Mouse (Mus musculus) midbrain, embryonic 15.5 days (tissue): ENCODE measurements around the gene Cpeb1. TPM values are rescaled to one million over a fixed set of nuclear protein-coding genes. Genes with fewer than 3 reads are reported as not detected.
"Not testable (repeated sequence)": the region's sequence is repeated elsewhere in the genome, so short reads cannot be mapped to it uniquely, and the experiment has no call there.

Experiments
- ATAC-seq: fragments of 200-750 bp; cut with Nextera tagmentation; replicated peaks from 2 replicates; pipeline ENCODE4 v1.8.0; 2017; ENCODE audit warnings: moderate TSS enrichment
- H3K27ac ChIP-seq: fragments of 300-500 bp; sonication (generic); 2 replicates; pipeline ENCODE4 v1.5.1; 2015; ENCODE audit warnings: mild to moderate bottlenecking, inconsistent platforms
- H3K27me3 ChIP-seq: fragments of 300-500 bp; sonication (generic); replicated peaks from 2 replicates; pipeline ENCODE4 v1.6.1; 2015; ENCODE audit warnings: inconsistent platforms
- H3K36me3 ChIP-seq: fragments of 300-500 bp; sonication (generic); replicated peaks from 2 replicates; pipeline ENCODE4 v1.6.1; 2015; ENCODE audit warnings: inconsistent platforms
- H3K4me1 ChIP-seq: fragments of 300-500 bp; sonication (generic); 2 replicates; pipeline ENCODE4 v1.6.1; 2015; ENCODE audit warnings: inconsistent platforms
- H3K4me2 ChIP-seq: fragments of 300-500 bp; sonication (generic); 2 replicates; pipeline ENCODE4 v1.6.1; 2015; ENCODE audit warnings: inconsistent platforms, mild to moderate bottlenecking, moderate library complexity
- H3K4me3 ChIP-seq: fragments of 300-500 bp; sonication (generic); 2 replicates; pipeline ENCODE4 v1.5.1; 2015; ENCODE audit warnings: mild to moderate bottlenecking, inconsistent platforms
- H3K9ac ChIP-seq: fragments of 300-500 bp; sonication (generic); 2 replicates; pipeline ENCODE4 v1.6.1; 2015; ENCODE audit warnings: mild to moderate bottlenecking, inconsistent platforms
- H3K9me3 ChIP-seq: fragments of 300-500 bp; sonication (generic); 2 replicates; pipeline ENCODE4 v1.6.1; 2016; ENCODE audit warnings: inconsistent platforms
- WGBS: fragments of 180-500 bp; shearing (Covaris S2); methylation state at CpG from one replicate; pipeline ENCODE4 v1.1.7; 2015; ENCODE audit warnings: mixed read lengths; 5-methylcytosine and 5-hydroxymethylcytosine counted together
- polyA plus RNA-seq: library from polyadenylated mRNA; unstranded; fragments of >200 nt; fragmentation: Nextera tagmentation; extraction: Ambion mirVana; gene quantifications from 2 replicates; pipeline ENCODE4 v1.2.1, GENCODE M21; 2015

Cpeb1 gene
- polyA plus RNA-seq = 4.0 and 5.1 TPM in 2 replicates

- under 1% methylated on average over 28 of the region's 28 CpGs for WGBS
- H3K4me1 ChIP-seq = peaks cover 27% of the 10 kb centered on the region
- no peaks in the 10 kb centered on the region for H3K9me3 ChIP-seq
- peak; percentile 76 for ATAC-seq
- H3K27me3 ChIP-seq = peaks cover 56% of the 10 kb centered on the region
- H3K4me3 ChIP-seq = peak within 1 kb of the TSS; percentile 50
- H3K9ac ChIP-seq = peak within 1 kb of the TSS; percentile 46
- peak within 1 kb of the TSS; percentile 96 for H3K4me2 ChIP-seq
- H3K27ac ChIP-seq = no peak within 1 kb of the TSS
- peaks cover 2% of the 10 kb centered on the region; the same call in 1 of the 2 replicates for H3K36me3 ChIP-seq
Observed at GRCm38 (mm10) chr7:81455155-81455651, at the start of gene Cpeb1. TSS of gene Cpeb1 (minus strand) at chr7:81455465.

GRCm38 (mm10) chr7:81501050-81501449, 45.8 kb upstream of the Cpeb1 start:
- no peak for ATAC-seq
- no peaks in the 10 kb centered on the region for H3K36me3 ChIP-seq
- no peak overlapping the region for H3K27ac ChIP-seq
- H3K9me3 ChIP-seq = no peaks in the 10 kb centered on the region
- no peaks in the 10 kb centered on the region for H3K4me1 ChIP-seq
- H3K9ac ChIP-seq = no peak overlapping the region
- WGBS = 91% methylated on average over 2 of the region's 2 CpGs
- no peak overlapping the region for H3K4me2 ChIP-seq
- no peak overlapping the region for H3K4me3 ChIP-seq
- H3K27me3 ChIP-seq = no peaks in the 10 kb centered on the region

GRCm38 (mm10) chr7:81498181-81498580, 42.9 kb upstream of the Cpeb1 start, which contains the start of gene BC048679:
TSS of gene BC048679 (minus strand) at chr7:81498281.
- no peak within 1 kb of the TSS for H3K4me2 ChIP-seq
- H3K27ac ChIP-seq = no peak within 1 kb of the TSS
- no peaks in the 10 kb centered on the region for H3K27me3 ChIP-seq
- no peak within 1 kb of the TSS for H3K4me3 ChIP-seq
- H3K36me3 ChIP-seq = no peaks in the 10 kb centered on the region
- no peak within 1 kb of the TSS for H3K9ac ChIP-seq
- H3K4me1 ChIP-seq = peaks cover 5% of the 10 kb centered on the region
- no peak for ATAC-seq
- WGBS = 73% methylated on average over 7 of the region's 7 CpGs
- H3K9me3 ChIP-seq = no peaks in the 10 kb centered on the region

- ATAC-seq = no peak
- Histone ChIP-seq H3K36me3 (no peaks in the 10 kb centered on the region), H3K27me3 (no peaks in the 10 kb centered on the region), H3K9ac (no peak overlapping the region), H3K9me3 (no peaks in the 10 kb centered on the region), H3K27ac (no peak overlapping the region), H3K4me1 (peaks cover 12% of the 10 kb centered on the region), H3K4me2 (no peak overlapping the region), H3K4me3 (no peak overlapping the region)
- WGBS = 15% methylated on average over 6 of the region's 6 CpGs
Observed at GRCm38 (mm10) chr7:81497171-81497570, 41.9 kb upstream of the Cpeb1 start.

GRCm38 (mm10) chr7:81493331-81494021, 38.2 kb upstream of the Cpeb1 start, which contains the start of gene Ap3b2:
TSS of gene Ap3b2 (minus strand) at chr7:81493925.
- Histone ChIP-seq H3K9me3 (no peaks in the 10 kb centered on the region), H3K4me1 (peaks cover 36% of the 10 kb centered on the region), H3K27ac (peak within 1 kb of the TSS; percentile 98), H3K36me3 (no peaks in the 10 kb centered on the region), H3K9ac (peak within 1 kb of the TSS; percentile 97), H3K27me3 (no peaks in the 10 kb centered on the region), H3K4me2 (peak within 1 kb of the TSS; percentile 71), H3K4me3 (peak within 1 kb of the TSS; percentile 72)
- under 1% methylated on average over 57 of the region's 57 CpGs for WGBS
- peak; percentile 96 for ATAC-seq

- no peak for ATAC-seq
- no peaks in the 10 kb centered on the region for H3K9me3 ChIP-seq
- H3K4me3 ChIP-seq = peak overlapping the region; percentile 72
- peak overlapping the region; percentile 97 for H3K9ac ChIP-seq
- H3K4me1 ChIP-seq = peaks cover 37% of the 10 kb centered on the region
- WGBS = 31% methylated on average over 9 of the region's 9 CpGs
- no peaks in the 10 kb centered on the region for H3K36me3 ChIP-seq
- H3K27ac ChIP-seq = peak overlapping the region; percentile 98
- H3K27me3 ChIP-seq = no peaks in the 10 kb centered on the region
- H3K4me2 ChIP-seq = peak overlapping the region; percentile 71
Observed at GRCm38 (mm10) chr7:81492628-81493027, 37.4 kb upstream of the Cpeb1 start.

- Histone ChIP-seq H3K27ac (no peak overlapping the region), H3K9ac (no peak overlapping the region), H3K4me1 (peaks cover 37% of the 10 kb centered on the region), H3K36me3 (peaks cover 3% of the 10 kb centered on the region), H3K27me3 (no peaks in the 10 kb centered on the region), H3K9me3 (no peaks in the 10 kb centered on the region), H3K4me3 (no peak overlapping the region), H3K4me2 (no peak overlapping the region)
- 12% methylated on average over 9 of the region's 9 CpGs for WGBS
- no peak for ATAC-seq
Observed at GRCm38 (mm10) chr7:81489649-81490048, 34.4 kb upstream of the Cpeb1 start.

GRCm38 (mm10) chr7:81480800-81481199, 25.5 kb upstream of the Cpeb1 start:
- H3K4me2 ChIP-seq = no peak overlapping the region
- whole genome bisulfite sequencing = 2% methylated on average over 8 of the region's 8 CpGs
- peaks cover 25% of the 10 kb centered on the region for H3K36me3 ChIP-seq
- no peak for ATAC-seq
- H3K27me3 ChIP-seq = peaks cover 9% of the 10 kb centered on the region; the same call in 1 of the 2 replicates
- H3K4me1 ChIP-seq = no peaks in the 10 kb centered on the region
- no peak overlapping the region for H3K4me3 ChIP-seq
- H3K9ac ChIP-seq = no peak overlapping the region
- H3K9me3 ChIP-seq = no peaks in the 10 kb centered on the region
- no peak overlapping the region for H3K27ac ChIP-seq

GRCm38 (mm10) chr7:81479531-81480090, 24.3 kb upstream of the Cpeb1 start:
- Histone ChIP-seq H3K36me3 (peaks cover 26% of the 10 kb centered on the region; the same call in 1 of the 2 replicates), H3K27me3 (peaks cover 9% of the 10 kb centered on the region; the same call in 1 of the 2 replicates), H3K9ac (no peak overlapping the region), H3K4me1 (no peaks in the 10 kb centered on the region), H3K27ac (no peak overlapping the region), H3K4me3 (no peak overlapping the region), H3K9me3 (no peaks in the 10 kb centered on the region), H3K4me2 (no peak overlapping the region)
- no peak for ATAC-seq
- WGBS = 80% methylated on average over 3 of the region's 3 CpGs

GRCm38 (mm10) chr7:81478261-81478660, 23.0 kb upstream of the Cpeb1 start:
- H3K4me1 ChIP-seq, H3K4me3 ChIP-seq, H3K9me3 ChIP-seq, H3K9ac ChIP-seq, H3K4me2 ChIP-seq, H3K27ac ChIP-seq, H3K27me3 ChIP-seq, ATAC-seq: not testable (repeated sequence)
- H3K36me3 ChIP-seq = peaks cover 17% of the 10 kb centered on the region; the same call in 1 of the 2 replicates

- Histone ChIP-seq H3K9me3 (no peaks in the 10 kb centered on the region), H3K27ac (no peak overlapping the region), H3K27me3 (peaks cover 9% of the 10 kb centered on the region; the same call in 1 of the 2 replicates), H3K4me2 (no peak overlapping the region), H3K4me1 (no peaks in the 10 kb centered on the region), H3K36me3 (peaks cover 20% of the 10 kb centered on the region), H3K4me3 (no peak overlapping the region), H3K9ac (no peak overlapping the region)
- ATAC-seq = peak; percentile 61; the same call in 1 of the 2 replicates
- WGBS = 8% methylated on average over 24 of the region's 24 CpGs
Observed at GRCm38 (mm10) chr7:81476833-81477232, 21.6 kb upstream of the Cpeb1 start.

- Histone ChIP-seq H3K9me3 (no peaks in the 10 kb centered on the region), H3K27ac (no peak overlapping the region), H3K4me1 (no peaks in the 10 kb centered on the region), H3K27me3 (peaks cover 9% of the 10 kb centered on the region; the same call in 1 of the 2 replicates), H3K36me3 (peaks cover 20% of the 10 kb centered on the region), H3K9ac (no peak overlapping the region), H3K4me3 (no peak overlapping the region), H3K4me2 (no peak overlapping the region)
- WGBS = 81% methylated on average over 3 of the region's 3 CpGs
- ATAC-seq = no peak
Observed at GRCm38 (mm10) chr7:81475221-81475620, 20.0 kb upstream of the Cpeb1 start.
